Mouse (Mus musculus): Measurements from ENCODE around the gene Amotl1. TPM values are rescaled to one million over a fixed set of nuclear protein-coding genes. Genes with fewer than 3 reads are reported as not detected.

The Amotl1 gene
- polyA plus RNA-seq, 1 experiment from 2014 or later: 19.1 TPM

DNA sequence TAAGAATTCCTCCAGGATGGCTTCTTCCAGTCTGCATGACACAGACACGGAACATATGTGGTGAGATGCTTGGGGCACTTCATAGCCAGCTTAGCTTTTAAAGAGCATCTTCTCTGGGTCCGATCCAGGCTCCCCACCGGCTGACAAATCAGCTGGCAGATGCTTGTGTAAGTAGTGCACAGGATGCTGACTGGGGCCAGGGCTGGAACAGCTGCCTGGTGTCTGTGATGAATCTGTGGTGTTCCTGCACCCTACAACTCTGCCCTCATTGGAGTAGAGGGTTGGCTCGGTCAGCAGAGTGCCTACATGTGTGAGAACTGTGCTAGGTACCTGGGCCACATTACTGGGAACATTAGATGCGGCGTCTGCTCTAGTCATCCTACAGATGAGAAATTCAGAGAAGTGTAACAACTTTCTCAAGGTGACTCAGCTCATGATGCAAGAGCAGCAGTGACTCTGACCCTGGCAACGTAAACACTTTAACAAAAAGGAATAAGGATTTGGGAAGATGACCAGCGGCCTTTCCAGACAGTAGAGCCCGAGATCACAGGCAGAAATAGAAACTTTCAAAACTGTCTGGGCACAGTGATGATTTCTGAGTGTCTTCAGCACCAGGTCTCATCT lies 109.9 kb downstream of the Amotl1 start:
- no peaks in the 10 kb centered on the region for H3K9me3 ChIP-seq (ENCODE audit: control insufficient read depth, low read length)
- no peak overlapping the region for H3K4me2 ChIP-seq (ENCODE audit: low read depth)
- no peak overlapping the region for H3K4me3 ChIP-seq (ENCODE audit: low read depth, low read length)
- no peak for DNase-seq (ENCODE audit: low spot score)
- WGBS: 88% methylated on average over 9 of the region's 9 CpGs
- no peak for ATAC-seq (ENCODE audit: insufficient read depth, low FRiP score, low TSS enrichment)
- no peak overlapping the region for H3K27ac ChIP-seq (ENCODE audit: low read depth, low read length)
- no peaks in the 10 kb centered on the region for H3K36me3 ChIP-seq (ENCODE audit: control insufficient read depth, insufficient read depth, low read length)
- no peaks in the 10 kb centered on the region for H3K4me1 ChIP-seq (ENCODE audit: control insufficient read depth, insufficient read depth, low read length)
- no peak overlapping the region for H3K9ac ChIP-seq (ENCODE audit: low read length)
- H3K27me3 ChIP-seq (ENCODE audit: control insufficient read depth, insufficient read depth, low read length): no peaks in the 10 kb centered on the region

DNA sequence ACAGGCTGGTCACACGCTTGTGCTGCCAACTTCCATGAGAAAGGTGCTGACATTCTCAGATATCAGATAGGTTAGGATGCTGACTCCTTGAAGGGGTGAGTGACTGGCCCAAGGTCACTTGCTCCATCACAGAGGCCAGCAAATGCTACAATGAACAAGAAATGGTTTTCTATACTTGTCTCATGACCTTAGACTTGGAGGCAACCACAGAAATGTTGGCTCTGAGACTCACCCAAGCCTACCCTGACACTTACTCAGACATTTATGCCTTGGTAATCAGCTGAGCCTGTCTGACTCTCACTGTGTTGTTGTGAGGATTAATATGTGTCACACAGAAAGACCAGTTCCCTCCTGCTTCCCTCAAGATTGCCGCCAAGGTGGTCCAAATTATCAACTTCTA lies 111.2 kb downstream of the Amotl1 start:
- H3K9me3 ChIP-seq (ENCODE audit: control insufficient read depth, low read length): no peaks in the 10 kb centered on the region
- H3K4me3 ChIP-seq (ENCODE audit: low read depth, low read length): no peak overlapping the region
- no peaks in the 10 kb centered on the region for H3K27me3 ChIP-seq (ENCODE audit: control insufficient read depth, insufficient read depth, low read length)
- no peak overlapping the region for H3K27ac ChIP-seq (ENCODE audit: low read depth, low read length)
- H3K4me2 ChIP-seq (ENCODE audit: low read depth): no peak overlapping the region
- DNase-seq (ENCODE audit: low spot score) (no peak), ATAC-seq (ENCODE audit: insufficient read depth, low FRiP score, low TSS enrichment) (no peak)
- WGBS: 90% methylated on average over 2 of the region's 2 CpGs
- H3K36me3 ChIP-seq (ENCODE audit: control insufficient read depth, insufficient read depth, low read length): no peaks in the 10 kb centered on the region
- H3K4me1 ChIP-seq (ENCODE audit: control insufficient read depth, insufficient read depth, low read length): no peaks in the 10 kb centered on the region
- no peak overlapping the region for H3K9ac ChIP-seq (ENCODE audit: low read length)

DNA sequence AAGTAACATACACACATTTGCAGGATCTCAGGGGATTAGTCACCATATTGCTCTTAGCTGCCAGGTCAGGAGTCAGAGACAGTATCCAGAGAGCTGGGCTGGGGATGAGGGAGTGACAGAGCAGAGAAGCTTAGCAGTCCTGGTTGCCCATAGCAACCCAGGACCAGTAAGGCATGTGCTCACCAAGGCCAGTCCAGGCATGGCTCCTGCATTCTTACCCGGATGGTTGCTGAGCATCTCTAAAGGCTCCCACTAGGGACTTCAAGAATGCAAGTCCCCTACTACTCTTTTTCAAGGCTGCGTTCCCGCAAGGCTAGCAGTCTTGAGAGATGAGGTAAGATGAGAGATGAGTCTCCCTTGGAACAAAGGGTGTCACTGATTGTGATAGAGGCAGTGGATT lies 112.6 kb downstream of the Amotl1 start:
- Histone ChIP-seq H3K4me2 (ENCODE audit: low read depth) (no peak overlapping the region), H3K4me3 (ENCODE audit: low read depth, low read length) (no peak overlapping the region), H3K27me3 (ENCODE audit: control insufficient read depth, insufficient read depth, low read length) (no peaks in the 10 kb centered on the region), H3K4me1 (ENCODE audit: control insufficient read depth, insufficient read depth, low read length) (no peaks in the 10 kb centered on the region), H3K9ac (ENCODE audit: low read length) (no peak overlapping the region), H3K36me3 (ENCODE audit: control insufficient read depth, insufficient read depth, low read length) (no peaks in the 10 kb centered on the region), H3K9me3 (ENCODE audit: control insufficient read depth, low read length) (no peaks in the 10 kb centered on the region), H3K27ac (ENCODE audit: low read depth, low read length) (no peak overlapping the region)
- DNase-seq (ENCODE audit: low spot score) (no peak), ATAC-seq (ENCODE audit: insufficient read depth, low FRiP score, low TSS enrichment) (peak; percentile 68; the same call in 1 of the 2 replicates)
- WGBS: 39% methylated on average over 3 of the region's 3 CpGs

DNA sequence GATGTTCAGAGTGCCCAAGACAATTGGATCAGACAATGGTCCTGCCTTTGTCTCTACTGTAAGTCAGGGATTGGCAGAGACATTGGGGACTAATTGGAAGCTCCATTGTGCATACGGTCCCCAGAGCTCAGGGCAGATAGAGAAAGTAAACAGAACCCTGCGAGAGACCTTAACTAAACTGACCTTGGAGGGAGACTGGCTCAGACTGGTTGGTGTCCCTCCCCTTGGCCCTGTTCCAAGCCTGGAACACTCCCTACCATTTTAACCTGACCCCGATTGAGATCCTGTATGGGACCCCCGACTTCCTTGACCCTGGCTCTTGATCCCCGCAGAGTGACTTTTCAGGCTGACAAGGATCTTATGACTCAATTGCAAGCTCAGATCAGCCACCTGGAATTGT lies 114.9 kb downstream of the Amotl1 start:
- H3K36me3 ChIP-seq (ENCODE audit: control insufficient read depth, insufficient read depth, low read length): no peaks in the 10 kb centered on the region

DNA sequence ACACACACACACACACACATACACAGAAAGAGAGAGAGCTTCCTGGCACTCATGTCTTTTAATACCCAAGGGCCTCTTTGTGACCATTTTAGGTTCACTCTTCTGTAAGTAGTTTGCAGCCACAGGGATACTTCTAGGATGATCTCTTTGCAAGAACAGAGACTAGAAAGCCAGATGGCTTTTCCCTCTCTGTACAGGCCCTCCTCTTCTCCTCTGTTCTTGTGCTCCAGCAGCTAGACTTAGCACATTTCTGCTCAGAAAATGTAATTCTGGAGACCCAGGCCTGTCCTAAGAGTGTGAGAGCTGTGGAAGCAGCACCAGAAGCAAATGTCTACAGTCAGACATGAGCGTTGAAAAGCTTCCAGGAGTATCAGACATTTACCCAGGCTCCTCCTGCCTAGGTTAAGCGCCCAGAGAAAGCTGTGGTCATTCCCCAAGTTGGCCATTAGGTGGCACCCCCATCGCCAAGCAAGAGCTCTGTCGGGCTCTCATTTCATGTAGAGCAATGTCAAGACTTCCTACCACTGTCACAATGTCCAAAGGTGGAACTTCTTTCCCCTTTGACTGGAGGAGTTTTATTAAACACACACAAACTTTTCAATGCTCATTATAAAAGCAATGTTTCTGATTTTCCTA lies 121.3 kb downstream of the Amotl1 start:
- WGBS: 10% methylated on average over 4 of the region's 4 CpGs
- ATAC-seq (ENCODE audit: insufficient read depth, low FRiP score, low TSS enrichment): 0 out of 2 replicates have a peak, but pooled peaks have one; percentile 41

More for the DNA sequence above, 114.9 kb downstream of the Amotl1 start:
- H3K9ac ChIP-seq (ENCODE audit: low read length): no peak overlapping the region
- no peak overlapping the region for H3K4me2 ChIP-seq (ENCODE audit: low read depth)
- no peaks in the 10 kb centered on the region for H3K4me1 ChIP-seq (ENCODE audit: control insufficient read depth, insufficient read depth, low read length)
- no peaks in the 10 kb centered on the region for H3K9me3 ChIP-seq (ENCODE audit: control insufficient read depth, low read length)
- WGBS: 85% methylated on average over 5 of the region's 5 CpGs
- no peaks in the 10 kb centered on the region for H3K27me3 ChIP-seq (ENCODE audit: control insufficient read depth, insufficient read depth, low read length)
- no peak for ATAC-seq (ENCODE audit: insufficient read depth, low FRiP score, low TSS enrichment)
- H3K27ac ChIP-seq (ENCODE audit: low read depth, low read length): no peak overlapping the region
- no peak overlapping the region for H3K4me3 ChIP-seq (ENCODE audit: low read depth, low read length)
- no peak for DNase-seq (ENCODE audit: low spot score)

DNA sequence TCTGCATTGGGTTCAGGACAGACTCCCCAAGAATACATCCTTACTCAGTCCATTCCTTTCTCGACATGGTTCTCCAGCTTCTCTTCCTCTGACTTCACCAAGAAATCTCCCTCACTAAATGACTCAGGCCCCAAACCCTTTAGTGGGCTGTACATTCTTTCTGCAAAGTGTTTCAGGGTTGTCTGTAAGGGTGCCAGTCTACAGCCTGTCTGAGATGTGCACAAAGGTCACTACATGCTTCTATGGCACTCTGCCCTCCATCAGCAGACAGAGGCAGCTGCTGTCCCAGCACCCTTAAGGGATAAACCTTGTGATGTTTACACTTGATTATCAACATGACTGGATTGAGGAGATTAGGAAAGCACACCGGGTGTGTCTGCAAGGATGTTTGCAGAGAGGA lies 123.2 kb downstream of the Amotl1 start:
- Histone ChIP-seq H3K4me3 (ENCODE audit: low read depth, low read length) (no peak overlapping the region), H3K4me1 (ENCODE audit: control insufficient read depth, insufficient read depth, low read length) (no peaks in the 10 kb centered on the region), H3K4me2 (ENCODE audit: low read depth) (no peak overlapping the region), H3K27me3 (ENCODE audit: control insufficient read depth, insufficient read depth, low read length) (no peaks in the 10 kb centered on the region), H3K9ac (ENCODE audit: low read length) (no peak overlapping the region), H3K36me3 (ENCODE audit: control insufficient read depth, insufficient read depth, low read length) (no peaks in the 10 kb centered on the region), H3K9me3 (ENCODE audit: control insufficient read depth, low read length) (no peaks in the 10 kb centered on the region), H3K27ac (ENCODE audit: low read depth, low read length) (no peak overlapping the region)
- ATAC-seq (ENCODE audit: insufficient read depth, low FRiP score, low TSS enrichment) (no peak), DNase-seq (ENCODE audit: low spot score) (no peak)
- 57% methylated on average over 2 of the region's 2 CpGs for WGBS

More for the DNA sequence above, 121.3 kb downstream of the Amotl1 start:
- Histone ChIP-seq H3K27me3 (ENCODE audit: control insufficient read depth, insufficient read depth, low read length) (no peaks in the 10 kb centered on the region), H3K9ac (ENCODE audit: low read length) (no peak overlapping the region), H3K4me3 (ENCODE audit: low read depth, low read length) (no peak overlapping the region), H3K4me1 (ENCODE audit: control insufficient read depth, insufficient read depth, low read length) (no peaks in the 10 kb centered on the region), H3K36me3 (ENCODE audit: control insufficient read depth, insufficient read depth, low read length) (no peaks in the 10 kb centered on the region), H3K9me3 (ENCODE audit: control insufficient read depth, low read length) (no peaks in the 10 kb centered on the region), H3K4me2 (ENCODE audit: low read depth) (no peak overlapping the region), H3K27ac (ENCODE audit: low read depth, low read length) (no peak overlapping the region)
- DNase-seq (ENCODE audit: low spot score): peak; percentile 68

DNA sequence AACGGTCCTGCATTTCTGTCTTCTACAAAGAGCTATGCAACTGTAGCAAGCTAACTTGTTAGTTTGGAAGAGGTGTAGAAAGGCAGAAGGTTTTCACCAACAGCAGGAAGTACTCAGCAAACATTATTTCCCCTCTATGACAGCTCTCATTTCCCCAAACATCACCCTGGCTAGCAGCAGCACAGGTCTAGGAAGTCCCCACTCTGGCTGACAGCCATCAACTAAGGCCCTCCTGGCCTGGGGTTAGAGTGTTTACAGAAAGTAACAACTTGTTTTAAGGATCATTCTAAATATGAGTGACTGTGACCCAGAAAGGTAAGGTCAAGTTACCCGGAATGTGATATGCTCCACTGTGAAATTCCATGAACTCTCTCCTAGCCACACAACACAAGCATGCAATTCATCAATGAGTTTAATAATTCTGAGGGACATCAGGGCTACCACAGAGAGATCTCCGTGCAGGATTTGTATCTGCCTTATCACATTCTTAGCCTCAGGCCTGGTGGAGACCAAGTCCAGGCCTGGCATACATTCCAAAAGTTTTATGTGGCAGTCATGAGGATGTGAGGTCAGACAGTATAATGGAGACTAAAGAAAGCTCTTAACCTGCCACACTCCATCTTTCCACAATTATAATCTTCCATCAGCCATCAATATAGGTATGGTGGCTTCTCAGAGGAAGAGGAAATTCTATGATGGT lies 123.7 kb downstream of the Amotl1 start:
- Histone ChIP-seq H3K4me3 (ENCODE audit: low read depth, low read length) (no peak overlapping the region), H3K27ac (ENCODE audit: low read depth, low read length) (no peak overlapping the region), H3K27me3 (ENCODE audit: control insufficient read depth, insufficient read depth, low read length) (no peaks in the 10 kb centered on the region), H3K9ac (ENCODE audit: low read length) (no peak overlapping the region), H3K4me1 (ENCODE audit: control insufficient read depth, insufficient read depth, low read length) (no peaks in the 10 kb centered on the region), H3K4me2 (ENCODE audit: low read depth) (no peak overlapping the region), H3K9me3 (ENCODE audit: control insufficient read depth, low read length) (no peaks in the 10 kb centered on the region), H3K36me3 (ENCODE audit: control insufficient read depth, insufficient read depth, low read length) (no peaks in the 10 kb centered on the region)
- 73% methylated on average over 3 of the region's 3 CpGs for WGBS
- DNase-seq (ENCODE audit: low spot score) (no peak), ATAC-seq (ENCODE audit: insufficient read depth, low FRiP score, low TSS enrichment) (no peak)

DNA sequence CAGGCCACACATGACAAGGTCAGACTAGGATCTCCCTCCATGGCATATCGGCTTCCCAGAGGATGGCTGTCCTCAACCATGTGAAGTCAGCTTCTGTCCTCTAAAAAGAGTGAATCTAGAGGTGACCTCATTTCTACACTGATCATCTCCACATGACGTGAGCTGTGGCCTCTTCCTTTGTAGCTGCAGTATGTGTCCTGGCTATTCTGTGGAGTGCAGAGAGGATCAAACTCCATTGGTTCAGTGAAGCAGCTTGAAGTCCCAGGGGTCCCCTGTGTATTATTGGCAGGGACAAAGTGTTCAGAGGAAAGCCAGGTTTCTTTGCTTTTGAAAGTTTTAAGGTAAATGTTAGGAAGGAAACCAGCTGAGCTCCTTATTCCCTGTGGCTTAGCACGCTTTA lies 126.8 kb downstream of the Amotl1 start:
- H3K36me3 ChIP-seq (ENCODE audit: control insufficient read depth, insufficient read depth, low read length): no peaks in the 10 kb centered on the region
- H3K27ac ChIP-seq (ENCODE audit: low read depth, low read length): no peak overlapping the region
- H3K9me3 ChIP-seq (ENCODE audit: control insufficient read depth, low read length): no peaks in the 10 kb centered on the region
- H3K4me1 ChIP-seq (ENCODE audit: control insufficient read depth, insufficient read depth, low read length): no peaks in the 10 kb centered on the region
- H3K27me3 ChIP-seq (ENCODE audit: control insufficient read depth, insufficient read depth, low read length): no peaks in the 10 kb centered on the region
- H3K9ac ChIP-seq (ENCODE audit: low read length): no peak overlapping the region
- ATAC-seq (ENCODE audit: insufficient read depth, low FRiP score, low TSS enrichment) (no peak), DNase-seq (ENCODE audit: low spot score) (no peak)
- 83% methylated on average over 3 of the region's 3 CpGs for WGBS
- H3K4me2 ChIP-seq (ENCODE audit: low read depth): no peak overlapping the region
- no peak overlapping the region for H3K4me3 ChIP-seq (ENCODE audit: low read depth, low read length)

DNA sequence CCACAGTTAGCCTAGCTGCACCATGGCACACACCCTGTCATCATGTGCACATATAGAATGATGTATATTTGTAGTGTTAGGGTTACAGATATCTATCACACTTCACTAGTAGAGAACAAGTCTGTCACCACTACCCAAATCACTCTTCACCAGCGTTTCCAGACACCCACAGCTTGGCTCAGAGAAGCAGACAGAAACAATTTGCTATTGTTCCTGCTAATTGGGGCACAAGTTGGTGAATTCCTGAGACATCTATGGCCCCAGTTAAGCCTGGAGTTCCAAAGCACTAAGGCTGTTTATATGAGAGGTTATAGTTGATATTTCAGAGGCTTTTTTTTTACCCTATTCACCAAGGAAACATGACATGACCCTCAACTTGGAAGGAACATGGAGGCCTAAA lies 127.6 kb downstream of the Amotl1 start:
- ATAC-seq (ENCODE audit: insufficient read depth, low FRiP score, low TSS enrichment): no peak
- Histone ChIP-seq H3K27ac (ENCODE audit: low read depth, low read length) (no peak overlapping the region), H3K4me2 (ENCODE audit: low read depth) (no peak overlapping the region)

More for the DNA sequence above, 127.6 kb downstream of the Amotl1 start:
- Histone ChIP-seq H3K36me3 (ENCODE audit: control insufficient read depth, insufficient read depth, low read length) (no peaks in the 10 kb centered on the region), H3K9ac (ENCODE audit: low read length) (no peak overlapping the region), H3K27me3 (ENCODE audit: control insufficient read depth, insufficient read depth, low read length) (no peaks in the 10 kb centered on the region), H3K4me3 (ENCODE audit: low read depth, low read length) (no peak overlapping the region), H3K9me3 (ENCODE audit: control insufficient read depth, low read length) (no peaks in the 10 kb centered on the region), H3K4me1 (ENCODE audit: control insufficient read depth, insufficient read depth, low read length) (no peaks in the 10 kb centered on the region)
- WGBS: 42% methylated on average over 1 of the region's 1 CpGs
- DNase-seq (ENCODE audit: low spot score): no peak

All from neural tube, embryonic 11.5 days (tissue).